Mouse (Mus musculus): ENCODE measurements around the gene Srek1.

The Srek1 gene

DNA sequence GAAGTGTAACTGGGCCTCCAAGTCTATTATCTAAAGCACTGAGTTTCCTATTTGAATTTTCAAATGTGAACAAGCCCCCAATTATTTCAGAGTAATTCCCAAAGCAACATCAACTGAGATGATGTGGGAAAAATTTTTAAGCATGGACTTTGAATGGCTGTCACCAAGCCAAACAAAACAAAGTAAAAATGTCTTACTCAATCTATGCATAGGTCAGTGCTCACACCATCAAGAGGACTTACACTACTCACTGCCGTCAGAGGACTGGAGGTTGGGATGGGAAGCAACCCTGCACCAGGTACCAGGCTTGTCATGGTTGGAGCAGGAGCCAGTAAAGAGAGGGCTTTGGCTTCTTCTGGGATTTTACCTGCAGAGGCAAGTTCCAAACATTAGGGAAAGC, 10.8 kb downstream of the Srek1 start:
- no peak for TF ChIP-seq GATA4 (IDR thresholded peaks at IDR 0.05; ENCODE audit: insufficient replicate concordance, low read length)

- no peak for TF ChIP-seq GATA4 (IDR thresholded peaks at IDR 0.05; ENCODE audit: insufficient replicate concordance, low read length)
Observed at GRCm38 (mm10) chr13:103761971-103762370, 12.4 kb downstream of the Srek1 start.

GRCm38 (mm10) chr13:103751421-103751820, 23.0 kb downstream of the Srek1 start:
- no peak for TF ChIP-seq GATA4 (IDR thresholded peaks at IDR 0.05; ENCODE audit: insufficient replicate concordance, low read length)

DNA sequence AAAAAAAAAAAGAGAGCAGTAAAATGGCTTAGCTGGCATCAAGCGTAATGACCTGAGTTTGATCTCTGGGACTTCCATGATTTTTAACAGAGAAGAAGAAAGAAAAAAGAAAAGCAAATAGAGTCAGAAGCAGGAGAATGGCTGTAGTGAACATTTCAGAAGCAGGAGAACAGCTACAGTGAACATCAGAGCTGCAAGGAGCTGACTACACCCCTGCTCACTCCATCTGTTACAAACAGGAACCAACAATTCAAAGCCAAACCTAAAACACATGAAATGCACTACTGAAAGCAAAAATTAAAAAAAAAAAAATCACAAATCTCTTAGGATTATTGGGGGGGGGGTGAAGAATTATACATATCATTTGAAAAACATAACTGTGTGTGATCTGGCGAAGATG, 28.7 kb downstream of the Srek1 start:
- no peak for TF ChIP-seq GATA4 (IDR thresholded peaks at IDR 0.05; ENCODE audit: insufficient replicate concordance, low read length)

DNA sequence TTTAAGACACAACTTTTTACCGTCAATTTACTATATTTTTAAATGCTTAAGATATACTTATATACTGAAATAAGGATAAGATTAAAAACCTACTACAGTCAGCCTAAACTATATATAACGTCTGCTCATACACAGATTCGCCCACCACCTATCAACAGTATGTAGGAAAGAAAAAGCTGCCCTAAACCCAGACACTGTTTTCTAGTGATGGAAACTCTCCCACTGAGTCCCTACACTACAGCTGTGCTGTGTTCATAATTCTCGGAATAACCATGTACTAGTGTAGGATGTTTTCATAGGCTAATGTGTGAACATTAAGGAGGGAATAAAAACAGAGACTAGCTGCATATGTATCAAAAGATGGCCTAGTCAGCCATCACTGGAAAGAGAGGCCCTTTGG, 29.2 kb downstream of the Srek1 start:
- no peak for TF ChIP-seq GATA4 (IDR thresholded peaks at IDR 0.05; ENCODE audit: insufficient replicate concordance, low read length)

GRCm38 (mm10) chr13:103735330-103736007, 38.9 kb downstream of the Srek1 start:
- no peak for TF ChIP-seq GATA4 (IDR thresholded peaks at IDR 0.05; ENCODE audit: insufficient replicate concordance, low read length)

- TF ChIP-seq GATA4 (IDR thresholded peaks at IDR 0.05; ENCODE audit: insufficient replicate concordance, low read length), result no peak
Observed at GRCm38 (mm10) chr13:103726872-103727271, 47.5 kb downstream of the Srek1 start.

GRCm38 (mm10) chr13:103711406-103712025, 62.9 kb downstream of the Srek1 start:
- TF ChIP-seq GATA4 (IDR thresholded peaks at IDR 0.05; ENCODE audit: insufficient replicate concordance, low read length), result no peak

DNA sequence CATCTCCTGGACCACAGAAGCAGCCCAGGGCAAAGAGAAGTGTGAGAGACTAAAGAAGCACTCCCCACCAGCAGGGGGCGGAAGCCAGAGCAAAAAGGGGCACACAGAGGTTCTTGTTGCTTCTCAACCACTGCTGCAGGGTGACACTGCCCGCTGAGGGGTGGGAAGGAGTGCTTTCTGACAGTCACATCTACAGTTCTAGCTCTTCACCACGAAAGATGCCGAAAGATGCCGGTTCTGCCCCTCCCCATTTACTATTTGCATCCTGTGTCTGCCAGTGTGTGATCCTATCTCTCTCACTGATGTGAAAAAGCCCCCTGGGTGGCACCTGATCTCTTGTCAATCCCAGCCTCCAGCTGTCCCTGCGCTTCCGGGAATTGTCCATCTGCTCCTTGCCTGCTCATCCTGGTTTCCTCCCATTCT, 64.0 kb downstream of the Srek1 start:
- no peak for TF ChIP-seq GATA4 (IDR thresholded peaks at IDR 0.05; ENCODE audit: insufficient replicate concordance, low read length)

- TF ChIP-seq GATA4 (IDR thresholded peaks at IDR 0.05; ENCODE audit: insufficient replicate concordance, low read length), result no peak
Observed at GRCm38 (mm10) chr13:103705436-103705978, 68.9 kb downstream of the Srek1 start.

GRCm38 (mm10) chr13:103703833-103704232, 70.6 kb downstream of the Srek1 start:
- no peak for TF ChIP-seq GATA4 (IDR thresholded peaks at IDR 0.05; ENCODE audit: insufficient replicate concordance, low read length)

DNA sequence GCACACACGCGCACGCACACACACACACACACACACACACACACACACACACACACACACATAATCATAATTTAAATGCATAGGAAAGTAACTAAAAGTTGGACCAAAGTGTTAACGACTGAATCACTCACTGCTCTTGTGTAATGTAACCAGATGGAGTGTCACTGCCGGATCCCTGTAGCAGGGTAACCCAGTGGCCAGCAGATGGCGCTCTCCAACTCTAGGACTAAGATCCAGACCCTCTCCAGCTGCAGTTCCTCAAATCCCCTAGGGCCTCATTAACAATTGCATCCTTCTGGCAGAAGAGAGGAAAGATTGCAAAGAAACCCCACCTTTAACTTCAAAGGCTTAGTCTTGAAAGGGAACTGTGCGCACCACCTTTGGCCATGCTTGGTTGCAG, 71.0 kb downstream of the Srek1 start:
- no peak for TF ChIP-seq GATA4 (IDR thresholded peaks at IDR 0.05; ENCODE audit: insufficient replicate concordance, low read length)

GRCm38 (mm10) chr13:103702266-103702665, 72.1 kb downstream of the Srek1 start:
- no peak for TF ChIP-seq GATA4 (IDR thresholded peaks at IDR 0.05; ENCODE audit: insufficient replicate concordance, low read length)

DNA sequence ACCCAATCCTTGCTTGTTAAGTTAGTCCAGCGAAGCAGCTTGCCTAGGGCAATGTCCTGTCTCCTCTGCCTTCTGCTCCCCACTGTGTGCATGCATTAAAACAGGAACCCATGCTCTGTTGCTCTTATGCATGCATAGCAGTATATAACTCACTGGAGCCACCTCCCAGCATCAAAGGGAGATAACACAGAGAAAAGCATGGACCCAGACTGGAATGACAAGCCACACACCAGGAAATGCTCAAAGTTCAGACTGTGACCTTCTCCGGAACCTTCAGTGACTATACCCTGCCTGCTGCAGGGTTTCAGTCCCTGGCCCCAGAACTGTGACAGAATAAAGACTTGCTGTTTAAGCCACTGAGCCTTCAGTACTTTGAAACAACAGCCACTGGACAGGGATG, 73.7 kb downstream of the Srek1 start:
- TF ChIP-seq GATA4 (IDR thresholded peaks at IDR 0.05; ENCODE audit: insufficient replicate concordance, low read length), result no peak

DNA sequence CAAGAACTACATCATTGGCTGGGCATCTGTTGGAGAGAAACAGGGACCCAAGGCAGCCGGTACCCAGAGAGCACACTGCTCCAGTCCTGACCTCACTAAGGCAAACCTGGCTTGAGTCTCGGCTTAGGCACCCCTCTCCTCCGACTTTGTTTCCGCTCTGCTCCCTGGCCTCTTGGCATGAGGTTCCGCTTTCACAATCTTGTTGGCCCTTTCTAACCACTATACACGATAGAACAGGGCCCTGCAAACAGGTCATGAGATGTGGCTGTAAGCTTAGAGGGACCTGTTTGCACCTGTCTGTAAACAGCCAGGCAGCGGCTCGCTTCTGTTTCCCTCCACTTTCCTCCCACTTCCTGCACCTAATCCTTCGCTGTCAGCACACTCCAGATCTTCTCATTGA, 76.4 kb downstream of the Srek1 start:
- TF ChIP-seq GATA4 (IDR thresholded peaks at IDR 0.05; ENCODE audit: insufficient replicate concordance, low read length), result no peak

DNA sequence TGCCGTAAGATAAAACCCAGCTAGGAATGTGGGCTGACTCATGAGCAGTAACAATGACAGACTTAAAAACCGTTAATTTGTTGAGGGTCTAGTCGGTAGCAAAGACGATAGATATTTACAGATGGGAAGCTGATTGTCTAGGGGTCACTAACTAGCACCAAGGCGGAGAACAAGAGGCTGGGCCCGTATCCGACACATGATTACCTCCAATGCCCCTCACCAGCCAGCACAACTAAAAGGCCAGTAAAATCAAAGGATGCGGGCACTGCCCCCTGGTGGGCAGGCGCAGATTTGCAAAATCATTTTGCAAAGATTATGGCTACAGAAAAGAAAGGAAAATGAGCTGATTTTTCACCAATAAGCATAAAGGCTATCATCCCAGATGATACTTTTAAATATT, 78.2 kb downstream of the Srek1 start:
- TF ChIP-seq GATA4 (IDR thresholded peaks at IDR 0.05; ENCODE audit: insufficient replicate concordance, low read length), result no peak

DNA sequence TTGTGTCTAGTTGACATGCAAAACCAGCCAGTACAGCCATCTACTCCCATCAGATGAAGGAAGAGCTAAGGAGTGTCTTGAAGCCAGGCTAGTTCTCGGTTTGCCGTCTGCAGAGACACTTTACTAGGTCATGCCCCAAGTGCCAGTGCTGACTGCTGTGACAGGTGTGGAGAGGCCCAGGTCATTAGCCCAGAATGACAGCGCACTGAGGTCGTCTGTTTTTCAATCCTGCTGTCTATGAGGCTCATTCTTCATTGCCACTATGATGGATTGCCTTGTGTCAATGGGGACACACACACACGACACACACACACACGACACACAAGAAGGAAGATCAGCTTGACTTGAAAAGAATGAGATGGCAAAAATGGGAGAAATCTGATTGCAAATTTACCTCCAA, 79.0 kb downstream of the Srek1 start:
- no peak for TF ChIP-seq GATA4 (IDR thresholded peaks at IDR 0.05; ENCODE audit: insufficient replicate concordance, low read length)

Data from liver, adult (tissue).